Mouse (Mus musculus) lung, postnatal 0 days (tissue): ENCODE measurements around the gene Acyp1.

ENCODE experiments used
- CTCF ChIP-seq: IDR thresholded peaks from 2 replicates; pipeline ENCODE4 v1.5.1; 2016; ENCODE audit warnings: antibody characterized with exemption, mild to moderate bottlenecking
- EP300 ChIP-seq: IDR thresholded peaks from 2 replicates; pipeline ENCODE4 v1.6.1; 2016; ENCODE audit warnings: antibody characterized with exemption, mild to moderate bottlenecking, control low read depth

DNA sequence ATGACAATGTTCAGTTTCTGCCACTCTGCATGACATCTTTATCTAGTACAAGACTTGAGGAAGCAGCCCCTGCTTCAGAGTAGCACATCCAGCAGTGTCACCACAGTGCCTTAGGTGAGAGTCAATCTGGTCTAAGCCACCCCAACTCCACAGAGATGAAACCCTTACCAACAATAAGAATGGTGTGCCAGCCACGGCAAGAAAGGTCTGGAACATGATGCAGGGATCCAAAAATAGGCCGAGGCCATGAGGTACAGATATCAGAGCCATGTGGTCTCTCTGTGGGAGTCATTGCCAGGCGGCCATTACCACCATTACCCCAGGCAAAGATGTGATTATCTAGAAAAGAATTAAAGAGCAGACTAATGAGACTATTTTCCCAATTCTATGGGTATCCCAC is 20.4 kb upstream of the Acyp1 start:
- TF ChIP-seq CTCF, result no peak
- TF ChIP-seq EP300, result no peak
